Mouse (Mus musculus): ENCODE data around the gene Clpx. TPM values are rescaled to one million over a fixed set of nuclear protein-coding genes. Genes with fewer than 3 reads are reported as not detected.
"Not testable (repeated sequence)": the region's sequence is repeated elsewhere in the genome, so short reads cannot be mapped to it uniquely, and the experiment has no call there.

The Clpx gene
- polyA plus RNA-seq, 1 experiment from 2014 or later = 53.9 TPM

GRCm38 (mm10) chr9:65262641-65263120 lies 31.4 kb upstream of the Clpx start:
- ATAC-seq (ENCODE audit: insufficient read depth, low FRiP score) = no peak

GRCm38 (mm10) chr9:65264959-65265358 lies 29.1 kb upstream of the Clpx start, which contains the start of gene Cilp:
Gene Cilp, plus strand, starts transcription at chr9:65265180.
- H3K27me3 ChIP-seq (ENCODE audit: control insufficient read depth, insufficient read depth, low read length) = no peaks in the 10 kb centered on the region; the same call in 1 of the 2 replicates
- H3K9me3 ChIP-seq (replicated peaks; ENCODE audit: control insufficient read depth, low read length) = no peaks in the 10 kb centered on the region
- H3K36me3 ChIP-seq (ENCODE audit: control insufficient read depth, insufficient read depth, low read length) = no peaks in the 10 kb centered on the region
- 39% methylated on average over 5 of the region's 5 CpGs for WGBS
- H3K27ac ChIP-seq (ENCODE audit: low read length) = peak within 1 kb of the TSS; percentile 18; the same call in 1 of the 2 replicates
- peak; percentile 61 for ATAC-seq (ENCODE audit: insufficient read depth, low FRiP score)
- no peak within 1 kb of the TSS for H3K4me2 ChIP-seq (ENCODE audit: low read depth, low read length)
- peaks cover 15% of the 10 kb centered on the region for H3K4me1 ChIP-seq (ENCODE audit: control insufficient read depth, insufficient read depth, low read length)
- no peak within 1 kb of the TSS; the same call in 1 of the 2 replicates for H3K9ac ChIP-seq (ENCODE audit: low read length)
- H3K4me3 ChIP-seq (replicated peaks; ENCODE audit: low read length) = no peak within 1 kb of the TSS

More at GRCm38 (mm10) chr9:65262641-65263120, 31.4 kb upstream of the Clpx start:
- H3K9ac ChIP-seq (ENCODE audit: low read length) = no peak overlapping the region
- no peaks in the 10 kb centered on the region for H3K9me3 ChIP-seq (replicated peaks; ENCODE audit: control insufficient read depth, low read length)
- no peak overlapping the region for H3K27ac ChIP-seq (ENCODE audit: low read length)
- H3K4me3 ChIP-seq (replicated peaks; ENCODE audit: low read length) = no peak overlapping the region
- no peaks in the 10 kb centered on the region for H3K27me3 ChIP-seq (ENCODE audit: control insufficient read depth, insufficient read depth, low read length)
- peaks cover 11% of the 10 kb centered on the region for H3K4me1 ChIP-seq (ENCODE audit: control insufficient read depth, insufficient read depth, low read length)
- no peaks in the 10 kb centered on the region for H3K36me3 ChIP-seq (ENCODE audit: control insufficient read depth, insufficient read depth, low read length)
- no peak overlapping the region for H3K4me2 ChIP-seq (ENCODE audit: low read depth, low read length)
- 88% methylated on average over 3 of the region's 3 CpGs for WGBS

GRCm38 (mm10) chr9:65267742-65268515 lies 26.1 kb upstream of the Clpx start:
- peaks cover 15% of the 10 kb centered on the region for H3K4me1 ChIP-seq (ENCODE audit: control insufficient read depth, insufficient read depth, low read length)
- no peaks in the 10 kb centered on the region for H3K36me3 ChIP-seq (ENCODE audit: control insufficient read depth, insufficient read depth, low read length)
- H3K4me3 ChIP-seq (replicated peaks; ENCODE audit: low read length) = no peak overlapping the region
- no peak overlapping the region for H3K4me2 ChIP-seq (ENCODE audit: low read depth, low read length)
- H3K27ac ChIP-seq (ENCODE audit: low read length) = no peak overlapping the region; the same call in 1 of the 2 replicates
- ATAC-seq (ENCODE audit: insufficient read depth, low FRiP score) = peak; percentile 72; the same call in 1 of the 2 replicates
- H3K27me3 ChIP-seq (ENCODE audit: control insufficient read depth, insufficient read depth, low read length) = no peaks in the 10 kb centered on the region; the same call in 1 of the 2 replicates
- WGBS = 40% methylated on average over 7 of the region's 7 CpGs
- peak overlapping the region; percentile 9; the same call in 1 of the 2 replicates for H3K9ac ChIP-seq (ENCODE audit: low read length)
- H3K9me3 ChIP-seq (replicated peaks; ENCODE audit: control insufficient read depth, low read length) = no peaks in the 10 kb centered on the region

- H3K36me3 ChIP-seq (ENCODE audit: control insufficient read depth, insufficient read depth, low read length) = no peaks in the 10 kb centered on the region
- no peak for ATAC-seq (ENCODE audit: insufficient read depth, low FRiP score)
- no peaks in the 10 kb centered on the region; the same call in 1 of the 2 replicates for H3K4me1 ChIP-seq (ENCODE audit: control insufficient read depth, insufficient read depth, low read length)
- no peak overlapping the region for H3K4me3 ChIP-seq (replicated peaks; ENCODE audit: low read length)
- WGBS = 87% methylated on average over 13 of the region's 13 CpGs
- H3K9me3 ChIP-seq (replicated peaks; ENCODE audit: control insufficient read depth, low read length) = no peaks in the 10 kb centered on the region
- no peaks in the 10 kb centered on the region; the same call in 1 of the 2 replicates for H3K27me3 ChIP-seq (ENCODE audit: control insufficient read depth, insufficient read depth, low read length)
- no peak overlapping the region for H3K27ac ChIP-seq (ENCODE audit: low read length)
- no peak overlapping the region for H3K4me2 ChIP-seq (ENCODE audit: low read depth, low read length)
- H3K9ac ChIP-seq (ENCODE audit: low read length) = no peak overlapping the region
Observed at GRCm38 (mm10) chr9:65273048-65273809, 20.8 kb upstream of the Clpx start.

- Histone ChIP-seq H3K9ac (ENCODE audit: low read length) (no peak overlapping the region), H3K36me3 (ENCODE audit: control insufficient read depth, insufficient read depth, low read length) (no peaks in the 10 kb centered on the region), H3K27me3 (ENCODE audit: control insufficient read depth, insufficient read depth, low read length) (no peaks in the 10 kb centered on the region), H3K4me1 (ENCODE audit: control insufficient read depth, insufficient read depth, low read length) (no peaks in the 10 kb centered on the region), H3K9me3 (replicated peaks; ENCODE audit: control insufficient read depth, low read length) (no peaks in the 10 kb centered on the region), H3K27ac (ENCODE audit: low read length) (no peak overlapping the region), H3K4me2 (ENCODE audit: low read depth, low read length) (no peak overlapping the region), H3K4me3 (replicated peaks; ENCODE audit: low read length) (no peak overlapping the region)
- no peak for ATAC-seq (ENCODE audit: insufficient read depth, low FRiP score)
- 79% methylated on average over 4 of the region's 4 CpGs for WGBS
Observed at GRCm38 (mm10) chr9:65273873-65274272, 20.2 kb upstream of the Clpx start.

GRCm38 (mm10) chr9:65274851-65275250 lies 19.2 kb upstream of the Clpx start:
- ATAC-seq (ENCODE audit: insufficient read depth, low FRiP score); H3K4me3 ChIP-seq (replicated peaks; ENCODE audit: low read length): not testable (repeated sequence)
- 70% methylated on average over 3 of the region's 3 CpGs for WGBS

GRCm38 (mm10) chr9:65275810-65276530 lies 18.1 kb upstream of the Clpx start:
- Histone ChIP-seq H3K4me2 (ENCODE audit: low read depth, low read length) (no peak overlapping the region), H3K27me3 (ENCODE audit: control insufficient read depth, insufficient read depth, low read length) (no peaks in the 10 kb centered on the region), H3K36me3 (ENCODE audit: control insufficient read depth, insufficient read depth, low read length) (no peaks in the 10 kb centered on the region), H3K4me1 (ENCODE audit: control insufficient read depth, insufficient read depth, low read length) (no peaks in the 10 kb centered on the region), H3K9ac (ENCODE audit: low read length) (no peak overlapping the region), H3K9me3 (replicated peaks; ENCODE audit: control insufficient read depth, low read length) (no peaks in the 10 kb centered on the region), H3K4me3 (replicated peaks; ENCODE audit: low read length) (no peak overlapping the region), H3K27ac (ENCODE audit: low read length) (no peak overlapping the region)
- no peak for ATAC-seq (ENCODE audit: insufficient read depth, low FRiP score)
- 83% methylated on average over 4 of the region's 4 CpGs for WGBS

More at GRCm38 (mm10) chr9:65274851-65275250, 19.2 kb upstream of the Clpx start:
- not testable (repeated sequence) for H3K9me3 ChIP-seq (replicated peaks; ENCODE audit: control insufficient read depth, low read length); H3K9ac ChIP-seq (ENCODE audit: low read length); H3K27ac ChIP-seq (ENCODE audit: low read length); H3K36me3 ChIP-seq (ENCODE audit: control insufficient read depth, insufficient read depth, low read length); H3K27me3 ChIP-seq (ENCODE audit: control insufficient read depth, insufficient read depth, low read length); H3K4me2 ChIP-seq (ENCODE audit: low read depth, low read length); H3K4me1 ChIP-seq (ENCODE audit: control insufficient read depth, insufficient read depth, low read length)

GRCm38 (mm10) chr9:65281536-65282151 lies 12.4 kb upstream of the Clpx start:
- Histone ChIP-seq H3K9ac (ENCODE audit: low read length) (no peak overlapping the region), H3K36me3 (ENCODE audit: control insufficient read depth, insufficient read depth, low read length) (no peaks in the 10 kb centered on the region), H3K4me2 (ENCODE audit: low read depth, low read length) (no peak overlapping the region), H3K27me3 (ENCODE audit: control insufficient read depth, insufficient read depth, low read length) (peaks cover 3% of the 10 kb centered on the region; the same call in 1 of the 2 replicates), H3K4me3 (replicated peaks; ENCODE audit: low read length) (no peak overlapping the region), H3K9me3 (replicated peaks; ENCODE audit: control insufficient read depth, low read length) (no peaks in the 10 kb centered on the region), H3K27ac (ENCODE audit: low read length) (no peak overlapping the region), H3K4me1 (ENCODE audit: control insufficient read depth, insufficient read depth, low read length) (no peaks in the 10 kb centered on the region)
- no peak for ATAC-seq (ENCODE audit: insufficient read depth, low FRiP score)
- 73% methylated on average over 5 of the region's 5 CpGs for WGBS
